Mouse (Mus musculus): ENCODE data around the gene Grhl1. TPM values are rescaled to one million over a fixed set of nuclear protein-coding genes. Genes with fewer than 3 reads are reported as not detected.

Gene Grhl1
- polyA plus RNA-seq, 1 experiment from 2014 or later = 2.2 TPM

DNA sequence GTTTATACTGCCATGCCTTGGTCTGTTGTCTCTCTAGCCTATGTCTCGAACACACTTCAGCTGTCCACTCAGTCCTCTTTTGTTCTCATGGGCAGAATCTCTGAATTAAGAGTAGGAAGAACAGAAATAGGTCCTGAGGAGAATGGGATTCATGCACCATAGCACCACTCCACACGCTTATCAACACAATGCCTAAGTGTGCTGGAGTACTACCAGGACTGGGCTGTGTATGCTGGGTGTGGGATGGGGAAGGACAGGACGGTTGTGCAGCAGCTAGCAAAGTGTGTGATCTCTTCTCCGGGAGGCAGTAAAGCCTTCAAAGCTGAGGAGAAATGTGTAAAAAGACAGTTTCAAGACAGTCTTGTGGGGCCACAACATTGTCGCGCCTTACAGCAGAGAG, 23.2 kb upstream of the Grhl1 start:
- peaks cover 42% of the 10 kb centered on the region for H3K36me3 ChIP-seq (ENCODE audit: control insufficient read depth, insufficient read depth, low read length)
- WGBS = 54% methylated on average over 6 of the region's 6 CpGs
- no peak overlapping the region for H3K4me3 ChIP-seq (ENCODE audit: control insufficient read depth in 1 of 2, insufficient read depth in 1 of 2, low read depth in 1 of 2, low read length in 2 of 2)
- no peak overlapping the region for H3K9ac ChIP-seq (ENCODE audit: low read length)
- no peak overlapping the region for H3K4me2 ChIP-seq (ENCODE audit: low read length)
- ATAC-seq (ENCODE audit: insufficient number of reproducible peaks, insufficient read depth, low FRiP score, low read depth) = no peak
- H3K27ac ChIP-seq (replicated peaks in 1 of 2; ENCODE audit: control insufficient read depth in 1 of 2, insufficient read depth in 1 of 2, low read depth in 2 of 2, low read length in 2 of 2) = no peak overlapping the region
- H3K9me3 ChIP-seq (ENCODE audit: control insufficient read depth, low read length) = no peaks in the 10 kb centered on the region
- H3K4me1 ChIP-seq (ENCODE audit: control insufficient read depth in 2 of 2, insufficient read depth in 2 of 2, low read length in 2 of 2) = peaks cover 8 to 18% of the 10 kb centered on the region in 2 experiments
- no peaks in the 10 kb centered on the region for H3K27me3 ChIP-seq (ENCODE audit: control insufficient read depth, insufficient read depth, low read length)

DNA sequence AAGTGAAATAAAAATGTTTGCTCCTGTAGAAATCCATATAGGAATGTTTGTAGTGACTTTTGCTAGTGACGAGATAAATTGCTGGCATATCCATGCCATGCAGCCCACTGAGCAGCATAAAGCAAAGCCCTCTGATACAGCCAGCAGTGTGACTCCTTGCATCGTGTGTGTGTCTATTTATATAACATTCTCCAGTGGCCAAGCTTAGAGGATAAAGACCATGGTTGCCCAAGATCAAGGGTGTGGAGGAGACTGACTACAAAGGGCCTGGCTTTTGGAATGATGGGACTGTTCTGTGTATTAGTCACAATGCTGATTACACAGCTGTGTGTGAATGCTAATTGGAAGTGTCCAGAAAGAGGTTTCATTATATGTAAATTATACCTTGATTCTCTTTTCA, 19.6 kb upstream of the Grhl1 start:
- no peak overlapping the region for H3K4me3 ChIP-seq (ENCODE audit: control insufficient read depth in 1 of 2, insufficient read depth in 1 of 2, low read depth in 1 of 2, low read length in 2 of 2)

DNA sequence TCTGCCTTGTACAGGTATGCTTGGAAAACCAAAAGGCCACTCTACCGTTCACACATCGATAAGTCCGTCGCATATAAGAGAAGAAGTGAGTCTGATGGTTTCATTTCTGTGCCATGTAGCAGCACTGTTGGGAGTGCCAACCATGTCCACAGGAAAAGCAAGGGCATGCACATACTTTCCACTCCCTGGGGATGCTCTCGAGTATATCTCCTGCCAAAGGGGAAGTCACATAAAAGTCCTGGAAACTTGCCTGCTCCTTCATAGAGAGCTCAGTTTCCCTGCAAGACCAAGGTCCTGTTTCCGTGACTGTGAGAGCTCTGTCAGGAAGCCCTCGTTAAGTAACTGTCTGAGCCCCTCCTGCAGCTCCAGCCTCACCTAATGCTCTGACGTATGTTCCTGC, 16.1 kb upstream of the Grhl1 start:
- H3K4me2 ChIP-seq (ENCODE audit: low read length) = no peak overlapping the region
- ATAC-seq (ENCODE audit: insufficient number of reproducible peaks, insufficient read depth, low FRiP score, low read depth) = no peak
- peaks cover 3 to 6% of the 10 kb centered on the region in 2 experiments for H3K4me1 ChIP-seq (ENCODE audit: control insufficient read depth in 2 of 2, insufficient read depth in 2 of 2, low read length in 2 of 2)
- H3K27me3 ChIP-seq (ENCODE audit: control insufficient read depth, insufficient read depth, low read length) = no peaks in the 10 kb centered on the region
- no peak overlapping the region for H3K4me3 ChIP-seq (ENCODE audit: control insufficient read depth in 1 of 2, insufficient read depth in 1 of 2, low read depth in 1 of 2, low read length in 2 of 2)
- WGBS = 62% methylated on average over 8 of the region's 8 CpGs
- no peaks in the 10 kb centered on the region for H3K9me3 ChIP-seq (ENCODE audit: control insufficient read depth, low read length)
- peaks cover 21% of the 10 kb centered on the region for H3K36me3 ChIP-seq (ENCODE audit: control insufficient read depth, insufficient read depth, low read length)
- H3K9ac ChIP-seq (ENCODE audit: low read length) = no peak overlapping the region
- H3K27ac ChIP-seq (replicated peaks in 1 of 2; ENCODE audit: control insufficient read depth in 1 of 2, insufficient read depth in 1 of 2, low read depth in 2 of 2, low read length in 2 of 2) = no peak overlapping the region

More for the DNA sequence above, 19.6 kb upstream of the Grhl1 start:
- Histone ChIP-seq H3K27ac (replicated peaks in 1 of 2; ENCODE audit: control insufficient read depth in 1 of 2, insufficient read depth in 1 of 2, low read depth in 2 of 2, low read length in 2 of 2) (peak overlapping the region; percentile 47 to 78; a peak in 3 of 4 replicates), H3K4me2 (ENCODE audit: low read length) (no peak overlapping the region), H3K36me3 (ENCODE audit: control insufficient read depth, insufficient read depth, low read length) (peaks cover 33% of the 10 kb centered on the region), H3K27me3 (ENCODE audit: control insufficient read depth, insufficient read depth, low read length) (no peaks in the 10 kb centered on the region), H3K4me1 (ENCODE audit: control insufficient read depth in 2 of 2, insufficient read depth in 2 of 2, low read length in 2 of 2) (peaks cover 8 to 15% of the 10 kb centered on the region in 2 experiments), H3K9ac (ENCODE audit: low read length) (no peak overlapping the region), H3K9me3 (ENCODE audit: control insufficient read depth, low read length) (no peaks in the 10 kb centered on the region)
- no peak for ATAC-seq (ENCODE audit: insufficient number of reproducible peaks, insufficient read depth, low FRiP score, low read depth)
- 26% methylated on average over 2 of the region's 2 CpGs for WGBS

DNA sequence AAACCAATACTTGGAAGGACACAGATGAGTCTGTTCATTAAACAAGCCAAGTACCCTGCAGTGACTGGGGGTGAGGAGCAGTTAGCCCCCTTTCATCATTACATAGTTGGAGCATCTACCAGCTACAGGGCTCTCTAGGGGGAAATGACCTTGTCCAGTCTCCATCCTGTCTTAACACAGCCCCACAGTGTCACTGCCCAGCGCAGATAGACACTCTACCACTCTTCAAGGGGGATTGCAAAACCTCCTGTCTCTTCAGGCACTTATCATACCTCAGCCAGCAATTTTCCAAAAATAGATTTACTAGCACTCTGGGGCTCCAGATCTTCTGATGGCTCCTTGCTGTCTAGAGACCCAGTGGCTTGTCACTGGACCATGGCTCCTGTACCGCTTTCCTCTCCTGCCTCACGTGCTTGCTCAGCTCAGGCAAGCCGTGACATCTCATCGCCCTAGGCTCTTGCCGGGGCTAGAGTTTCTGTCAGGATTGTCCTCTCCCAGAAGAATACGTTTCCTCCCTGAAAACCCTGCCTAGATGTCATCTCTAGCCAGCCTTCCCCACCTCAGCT, 8.6 kb upstream of the Grhl1 start:
- 0 out of 2 replicates have a peak overlapping the region, but pooled peaks have one; percentile 16 for H3K4me2 ChIP-seq (ENCODE audit: low read length)
- WGBS = 38% methylated on average over 7 of the region's 7 CpGs
- no peaks in the 10 kb centered on the region for H3K27me3 ChIP-seq (ENCODE audit: control insufficient read depth, insufficient read depth, low read length)
- peaks cover 19 to 21% of the 10 kb centered on the region in 2 experiments for H3K4me1 ChIP-seq (ENCODE audit: control insufficient read depth in 2 of 2, insufficient read depth in 2 of 2, low read length in 2 of 2)
- peak overlapping the region; percentile 49 to 74 for H3K27ac ChIP-seq (replicated peaks in 1 of 2; ENCODE audit: control insufficient read depth in 1 of 2, insufficient read depth in 1 of 2, low read depth in 2 of 2, low read length in 2 of 2)
- H3K9ac ChIP-seq (ENCODE audit: low read length) = no peak overlapping the region
- H3K36me3 ChIP-seq (ENCODE audit: control insufficient read depth, insufficient read depth, low read length) = peaks cover 6% of the 10 kb centered on the region; the same call in 1 of the 2 replicates
- peak; percentile 38; the same call in 1 of the 2 replicates for ATAC-seq (ENCODE audit: insufficient number of reproducible peaks, insufficient read depth, low FRiP score, low read depth)
- H3K9me3 ChIP-seq (ENCODE audit: control insufficient read depth, low read length) = no peaks in the 10 kb centered on the region
- no peak overlapping the region for H3K4me3 ChIP-seq (ENCODE audit: control insufficient read depth in 1 of 2, insufficient read depth in 1 of 2, low read depth in 1 of 2, low read length in 2 of 2)

DNA sequence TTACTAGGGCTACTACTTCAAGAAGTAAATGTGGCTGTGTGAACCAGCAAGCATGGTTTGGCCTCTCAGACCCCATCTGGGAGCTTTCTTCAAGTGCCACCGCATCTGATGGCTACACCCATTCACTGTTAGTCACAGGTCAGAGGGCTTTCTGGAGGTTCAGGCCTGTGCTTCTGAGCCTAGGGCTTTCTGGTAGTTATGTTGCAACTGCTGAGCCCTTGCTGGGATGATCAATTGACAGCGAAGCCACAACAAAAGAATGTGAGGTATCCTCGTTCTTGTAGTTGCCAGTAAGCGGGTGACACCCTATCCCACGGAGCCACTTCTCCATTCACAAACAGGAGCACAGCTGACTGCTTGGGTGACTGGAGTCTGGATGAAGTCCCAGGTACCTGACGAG, 6.8 kb upstream of the Grhl1 start:
- Histone ChIP-seq H3K9ac (ENCODE audit: low read length) (no peak overlapping the region), H3K4me2 (ENCODE audit: low read length) (no peak overlapping the region), H3K27me3 (ENCODE audit: control insufficient read depth, insufficient read depth, low read length) (no peaks in the 10 kb centered on the region), H3K4me3 (ENCODE audit: control insufficient read depth in 1 of 2, insufficient read depth in 1 of 2, low read depth in 1 of 2, low read length in 2 of 2) (no peak overlapping the region), H3K9me3 (ENCODE audit: control insufficient read depth, low read length) (no peaks in the 10 kb centered on the region), H3K36me3 (ENCODE audit: control insufficient read depth, insufficient read depth, low read length) (no peaks in the 10 kb centered on the region), H3K27ac (replicated peaks in 1 of 2; ENCODE audit: control insufficient read depth in 1 of 2, insufficient read depth in 1 of 2, low read depth in 2 of 2, low read length in 2 of 2) (no peak overlapping the region), H3K4me1 (ENCODE audit: control insufficient read depth in 2 of 2, insufficient read depth in 2 of 2, low read length in 2 of 2) (peaks cover 19 to 21% of the 10 kb centered on the region in 2 experiments)
- 62% methylated on average over 6 of the region's 6 CpGs for WGBS
- no peak for ATAC-seq (ENCODE audit: insufficient number of reproducible peaks, insufficient read depth, low FRiP score, low read depth)

DNA sequence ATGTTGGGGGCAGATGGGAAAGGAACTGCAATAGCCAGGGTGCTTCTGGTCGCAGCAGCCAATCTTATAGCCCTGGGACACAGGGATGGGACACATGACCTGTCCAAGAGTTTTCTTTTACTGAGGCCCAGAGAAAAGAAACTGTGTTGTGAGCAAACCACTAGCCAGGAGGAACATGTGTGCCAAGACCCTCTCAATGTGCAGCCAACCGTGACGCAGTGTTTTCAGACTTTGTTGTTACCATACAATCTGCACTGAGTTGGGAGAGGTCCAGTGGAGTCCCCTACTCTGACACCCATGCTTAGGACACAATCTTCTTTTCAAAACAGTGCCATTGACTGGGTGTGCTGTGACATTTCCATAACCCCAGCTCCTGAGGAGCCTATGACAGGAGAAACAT, 4.5 kb upstream of the Grhl1 start:
- no peak overlapping the region for H3K27ac ChIP-seq (replicated peaks in 1 of 2; ENCODE audit: control insufficient read depth in 1 of 2, insufficient read depth in 1 of 2, low read depth in 2 of 2, low read length in 2 of 2)
- H3K9me3 ChIP-seq (ENCODE audit: control insufficient read depth, low read length) = no peaks in the 10 kb centered on the region
- H3K27me3 ChIP-seq (ENCODE audit: control insufficient read depth, insufficient read depth, low read length) = no peaks in the 10 kb centered on the region
- no peak overlapping the region for H3K4me3 ChIP-seq (ENCODE audit: control insufficient read depth in 1 of 2, insufficient read depth in 1 of 2, low read depth in 1 of 2, low read length in 2 of 2)
- no peak overlapping the region for H3K4me2 ChIP-seq (ENCODE audit: low read length)
- H3K36me3 ChIP-seq (ENCODE audit: control insufficient read depth, insufficient read depth, low read length) = no peaks in the 10 kb centered on the region
- WGBS = 88% methylated on average over 3 of the region's 3 CpGs
- H3K9ac ChIP-seq (ENCODE audit: low read length) = no peak overlapping the region
- H3K4me1 ChIP-seq (ENCODE audit: control insufficient read depth in 2 of 2, insufficient read depth in 2 of 2, low read length in 2 of 2) = peaks cover 16 to 20% of the 10 kb centered on the region in 2 experiments
- no peak for ATAC-seq (ENCODE audit: insufficient number of reproducible peaks, insufficient read depth, low FRiP score, low read depth)

DNA sequence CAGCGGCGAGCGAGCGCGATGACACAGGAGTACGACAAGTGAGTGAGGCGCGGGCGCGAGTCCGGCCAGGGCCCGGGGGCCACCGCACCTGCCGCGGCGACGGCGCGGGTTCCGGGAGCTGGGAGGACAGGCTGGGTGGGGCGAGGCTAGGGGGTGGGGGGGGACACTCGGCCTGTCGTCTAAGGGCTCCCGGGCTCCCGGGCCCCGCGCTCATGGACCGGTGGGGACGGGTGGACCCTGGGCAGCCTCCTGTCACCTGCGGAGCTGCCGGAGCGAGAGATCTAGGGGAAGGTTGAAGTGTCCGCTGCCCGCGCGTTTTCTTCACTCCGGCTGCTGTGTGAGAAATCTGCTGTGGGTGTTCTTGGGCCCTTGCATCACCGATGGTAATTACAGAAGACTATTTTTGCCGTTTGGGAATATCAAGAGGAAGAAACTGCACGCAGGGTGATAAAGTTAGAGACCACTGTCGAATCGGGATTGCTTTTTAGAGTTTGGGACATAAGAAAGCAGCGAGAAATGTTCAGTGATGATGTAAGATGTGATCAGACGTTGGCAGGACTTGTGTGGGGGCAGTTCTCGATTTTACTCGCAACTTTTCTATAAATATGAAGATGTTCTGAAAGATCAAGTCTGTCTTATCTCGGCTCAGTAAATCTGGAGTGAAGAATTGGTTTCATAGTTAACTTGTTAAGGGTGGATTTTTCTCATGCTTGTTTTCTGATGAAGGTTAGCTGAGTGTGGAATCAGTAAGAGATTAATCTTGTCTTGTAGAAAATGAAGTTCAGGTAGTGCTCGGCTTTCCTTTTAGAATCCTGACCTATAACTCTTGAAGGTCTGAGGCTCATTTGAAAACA, 565 bp downstream of the Grhl1 start:
- H3K27ac ChIP-seq (replicated peaks in 1 of 2; ENCODE audit: control insufficient read depth in 1 of 2, insufficient read depth in 1 of 2, low read depth in 2 of 2, low read length in 2 of 2) = peak overlapping the region in 1 of 2 experiments; percentile 53; a peak in 2 of 4 replicates
- H3K27me3 ChIP-seq (ENCODE audit: control insufficient read depth, insufficient read depth, low read length) = no peaks in the 10 kb centered on the region
- H3K4me1 ChIP-seq (ENCODE audit: control insufficient read depth in 2 of 2, insufficient read depth in 2 of 2, low read length in 2 of 2) = peaks cover 6 to 12% of the 10 kb centered on the region in 2 experiments; a peak in 3 of 4 replicates
- H3K4me2 ChIP-seq (ENCODE audit: low read length) = peak overlapping the region; percentile 82
- ATAC-seq (ENCODE audit: insufficient number of reproducible peaks, insufficient read depth, low FRiP score, low read depth) = peak; percentile 49
- WGBS = 3% methylated on average over 46 of the region's 48 CpGs
- H3K9me3 ChIP-seq (ENCODE audit: control insufficient read depth, low read length) = no peaks in the 10 kb centered on the region
- H3K9ac ChIP-seq (ENCODE audit: low read length) = peak overlapping the region; percentile 75
- H3K4me3 ChIP-seq (ENCODE audit: control insufficient read depth in 1 of 2, insufficient read depth in 1 of 2, low read depth in 1 of 2, low read length in 2 of 2) = peak overlapping the region; percentile 82
- peaks cover 10% of the 10 kb centered on the region; the same call in 1 of the 2 replicates for H3K36me3 ChIP-seq (ENCODE audit: control insufficient read depth, insufficient read depth, low read length)
